Mouse (Mus musculus) cortical plate, adult 2 months (tissue): Measurements from ENCODE around the gene Mybpc1. TPM values are rescaled to one million over a fixed set of nuclear protein-coding genes. Genes with fewer than 3 reads are reported as not detected.
"Not testable (repeated sequence)": the region's sequence is repeated elsewhere in the genome, so short reads cannot be mapped to it uniquely, and the experiment has no call there.

ENCODE experiments used
- H3K27ac ChIP-seq: fragments of 200-500 bp; 2 replicates; pipeline ENCODE4 v1.5.1; 2012; ENCODE audit warnings: low read length, control low read depth, inconsistent platforms; ENCODE audit not compliant: insufficient read depth
- H3K4me1 ChIP-seq: fragments of 200-500 bp; 2 replicates; pipeline ENCODE4 v1.6.1; 2011; ENCODE audit warnings: low read length; ENCODE audit not compliant: control insufficient read depth, insufficient read depth
- H3K4me3 ChIP-seq: fragments of 200-500 bp; 2 replicates; pipeline ENCODE4 v1.5.1; 2011; ENCODE audit warnings: mild to moderate bottlenecking, low read length, control low read depth; ENCODE audit not compliant: insufficient read depth
- CTCF ChIP-seq: fragments of 200-500 bp; IDR thresholded peaks from 2 replicates; pipeline ENCODE4 v1.5.1; 2011; ENCODE audit warnings: mild to moderate bottlenecking, control low read depth, low read length; ENCODE audit not compliant: insufficient read depth; ENCODE audit errors: extremely low read depth
- POLR2A ChIP-seq: fragments of 200-500 bp; IDR thresholded peaks from 2 replicates; pipeline ENCODE4 v1.6.1; 2011; ENCODE audit warnings: mild to moderate bottlenecking, low read length, control low read depth; ENCODE audit not compliant: insufficient read depth; ENCODE audit errors: extremely low read depth
- polyA plus RNA-seq: library from polyadenylated mRNA; depleted of rRNA; stranded (reverse); fragments of >200 nt; gene quantifications from 2 replicates; pipeline ENCODE4 v1.2.3, GENCODE M21; 2012; rRNA removed

Gene Mybpc1
- polyA plus RNA-seq, 1 experiment: 2.6 TPM

DNA sequence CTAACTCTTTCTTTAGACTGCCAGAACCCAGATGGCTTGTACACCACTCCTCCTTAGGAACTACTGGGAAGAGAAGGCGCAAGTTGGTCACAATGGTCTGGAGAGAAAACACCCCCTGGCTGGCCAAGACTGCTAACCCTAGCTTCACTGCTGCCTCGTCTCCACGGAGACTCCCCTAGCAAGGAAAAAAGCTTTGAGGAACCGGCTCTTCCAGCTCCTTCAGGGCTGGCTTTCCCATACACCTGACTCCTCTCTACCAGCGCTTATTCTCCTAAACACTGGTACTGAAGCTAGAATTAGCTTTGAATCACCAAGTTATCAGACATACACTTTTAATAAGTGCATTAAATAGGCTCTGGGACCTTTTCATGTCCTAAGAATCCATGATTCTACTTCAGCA lies 105.0 kb downstream of the Mybpc1 start:
- H3K4me3 ChIP-seq: no peak overlapping the region
- H3K27ac ChIP-seq: no peak overlapping the region
- TF ChIP-seq POLR2A: no peak
- no peak for TF ChIP-seq CTCF
- H3K4me1 ChIP-seq: peaks cover 9% of the 10 kb centered on the region; the same call in 1 of the 2 replicates

DNA sequence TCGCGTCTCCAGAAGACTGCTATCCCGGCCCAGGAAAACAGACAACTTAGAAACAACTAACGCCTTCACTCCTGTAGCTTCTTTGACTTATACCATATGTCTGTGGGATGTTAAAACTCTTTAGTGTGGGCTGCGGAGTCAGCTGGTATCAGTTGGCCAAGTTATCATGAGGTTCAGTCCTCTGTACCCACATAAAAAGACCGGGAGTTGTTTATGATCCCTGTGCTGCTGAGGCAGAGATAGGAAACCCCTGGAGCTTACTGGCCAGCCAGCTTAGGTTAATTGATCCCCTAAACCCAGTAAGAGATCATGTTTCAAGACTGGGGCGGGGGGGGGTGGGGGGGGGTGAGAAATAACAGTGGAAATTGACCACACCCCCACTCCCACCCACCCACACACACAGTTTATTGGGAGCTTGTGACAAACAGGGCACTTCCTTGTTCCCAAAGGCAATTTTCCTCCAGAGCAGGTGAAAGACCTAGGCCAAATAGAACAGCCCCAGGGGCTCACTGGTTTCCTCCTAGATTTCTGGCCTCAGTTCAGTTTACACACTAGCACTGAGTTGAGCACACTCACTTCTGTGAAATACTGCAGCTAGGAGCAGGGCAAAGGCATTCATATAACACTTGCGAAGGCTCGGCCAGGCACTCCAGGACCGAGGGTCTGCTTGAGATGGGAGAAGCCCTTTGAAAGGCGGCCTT lies 107.9 kb downstream of the Mybpc1 start:
- Histone ChIP-seq H3K4me1 (peaks cover 8% of the 10 kb centered on the region), H3K4me3 (no peak overlapping the region), H3K27ac (no peak overlapping the region)
- TF ChIP-seq CTCF (no peak), POLR2A (no peak)

- Histone ChIP-seq H3K4me3 (no peak overlapping the region), H3K4me1 (peaks cover 8% of the 10 kb centered on the region), H3K27ac (no peak overlapping the region)
- TF ChIP-seq POLR2A: no peak
- no peak for TF ChIP-seq CTCF
Measured at GRCm38 (mm10) chr10:88494959-88495587, 109.9 kb downstream of the Mybpc1 start.

DNA sequence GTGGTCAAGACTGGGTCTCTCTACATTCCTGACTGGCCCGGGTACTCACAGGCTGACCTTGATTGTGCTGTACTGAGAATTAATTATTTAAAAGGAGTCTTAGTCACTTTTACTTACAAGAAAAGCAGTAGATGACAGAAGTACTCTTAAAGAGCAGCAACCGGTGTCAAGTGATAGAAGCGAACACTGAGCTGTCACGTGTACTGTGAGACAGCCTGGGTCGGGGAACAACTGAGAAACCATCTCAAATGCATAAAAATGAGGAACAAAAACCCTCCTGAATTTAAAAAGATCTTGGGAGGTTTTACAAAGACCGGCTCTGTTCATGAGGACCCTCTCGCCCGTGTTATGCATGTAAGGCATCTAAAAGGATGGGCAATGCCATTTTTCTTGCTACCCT lies 112.3 kb downstream of the Mybpc1 start:
- Histone ChIP-seq H3K27ac (no peak overlapping the region), H3K4me3 (no peak overlapping the region), H3K4me1 (peaks cover 8% of the 10 kb centered on the region)
- TF ChIP-seq CTCF (no peak), POLR2A (no peak)

GRCm38 (mm10) chr10:88491632-88492031 lies 113.3 kb downstream of the Mybpc1 start:
- Histone ChIP-seq H3K4me1 (peaks cover 8% of the 10 kb centered on the region), H3K4me3 (no peak overlapping the region), H3K27ac (no peak overlapping the region)
- TF ChIP-seq CTCF: no peak
- TF ChIP-seq POLR2A: no peak

DNA sequence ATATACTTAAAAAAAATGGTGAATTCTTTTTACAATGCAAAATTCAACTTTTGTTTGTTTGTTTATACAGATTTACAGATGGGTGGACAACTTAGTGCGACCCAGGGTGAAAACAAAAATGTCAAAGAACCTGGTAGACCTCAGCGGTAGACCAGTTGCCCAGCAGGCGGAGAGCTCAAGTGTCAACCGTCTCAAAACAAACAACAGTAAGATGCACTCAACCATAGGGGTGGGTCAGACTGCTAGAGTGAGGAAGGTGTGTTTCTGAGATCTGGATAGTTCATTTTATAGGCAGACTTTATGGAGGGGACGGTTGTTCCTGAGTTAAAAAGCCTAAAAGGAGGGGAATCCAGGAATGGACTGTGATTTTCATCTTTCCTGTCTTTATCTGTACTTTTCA lies 116.3 kb downstream of the Mybpc1 start:
- Histone ChIP-seq H3K4me1 (peaks cover 1% of the 10 kb centered on the region), H3K27ac (no peak overlapping the region)
- no peak for TF ChIP-seq CTCF
- no peak for TF ChIP-seq POLR2A

DNA sequence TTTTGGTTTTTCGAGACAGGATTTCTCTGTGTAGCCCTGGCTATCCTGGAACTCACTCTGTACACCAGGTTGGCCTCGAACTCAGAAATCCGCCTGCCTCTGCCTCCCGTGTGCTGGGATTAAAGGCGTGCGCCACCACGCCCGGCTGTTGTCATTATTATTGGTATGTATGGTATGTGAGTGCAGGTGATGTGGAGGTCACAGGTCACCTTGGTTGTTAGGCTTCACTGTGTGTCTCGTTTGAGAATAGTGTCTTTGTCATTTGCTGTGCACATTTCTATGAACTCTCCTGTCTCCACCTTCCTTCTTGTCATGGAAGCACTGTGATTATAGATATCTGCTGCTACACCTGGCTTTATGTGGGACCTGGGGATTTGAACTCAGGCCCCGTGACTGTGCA lies 122.1 kb downstream of the Mybpc1 start:
- not testable (repeated sequence) for H3K4me1 ChIP-seq, H3K27ac ChIP-seq, H3K4me3 ChIP-seq

More for the DNA sequence above, 116.3 kb downstream of the Mybpc1 start:
- H3K4me3 ChIP-seq: no peak overlapping the region

Other genes with a start within 250 kb of the Mybpc1 start
- gene Dram1, start 226.1 kb downstream of the Mybpc1 start, polyA plus RNA-seq: 1.6 and 2.0 TPM in 2 replicates
- 41.1 and 43.3 TPM in 2 replicates for gene Gnptab, start 226.0 kb downstream of the Mybpc1 start, polyA plus RNA-seq
- gene Sycp3, start 145.6 kb downstream of the Mybpc1 start, polyA plus RNA-seq: 0.34 and 0.44 TPM in 2 replicates
- gene Chpt1, start 101.1 kb downstream of the Mybpc1 start, polyA plus RNA-seq: 22.2 and 22.8 TPM in 2 replicates
- not detected in 2 replicates for gene Spic, start 79.9 kb upstream of the Mybpc1 start, polyA plus RNA-seq
- gene Arl1, start 125.7 kb upstream of the Mybpc1 start, polyA plus RNA-seq: 130 and 132 TPM in 2 replicates
- gene Utp20, start 221.7 kb upstream of the Mybpc1 start, polyA plus RNA-seq: 18.0 and 18.7 TPM in 2 replicates